Mouse (Mus musculus) G1E (cell line): ENCODE results near the gene Zfp423.

ENCODE experiments used
- CTCF ChIP-seq: IDR thresholded peaks from 2 replicates; pipeline ENCODE4 v1.5.1; 2012; ENCODE audit warnings: low read depth, low read length, inconsistent platforms, mixed read lengths
- GATA1 ChIP-seq: IDR thresholded peaks from 2 replicates; pipeline ENCODE4 v1.6.1; 2012; ENCODE audit warnings: borderline replicate concordance, low read length, inconsistent platforms, mixed read lengths
- POLR2AphosphoS5 ChIP-seq: IDR thresholded peaks from 2 replicates; pipeline ENCODE4 v1.6.1; 2012; ENCODE audit warnings: low read depth, low read length, inconsistent platforms; ENCODE audit not compliant: insufficient replicate concordance
- TAL1 ChIP-seq: conservative IDR thresholded peaks from 2 replicates; pipeline ENCODE4 v1.6.1; 2012; ENCODE audit warnings: low read depth, low read length, inconsistent platforms, mixed read lengths

- TF ChIP-seq CTCF = no peak
- TF ChIP-seq GATA1 = no peak
- no peak for TF ChIP-seq TAL1
- no peak for TF ChIP-seq POLR2AphosphoS5
Measured at GRCm38 (mm10) chr8:87716726-87717248, 242.6 kb downstream of the Zfp423 start.
